Mouse (Mus musculus) adrenal gland, adult (tissue): Measurements from ENCODE around the gene Camp.

Source experiments
- DNase-seq, 2 experiments: peaks; one replicate each; pipeline ENCODE4 v3.0.0; 2022 to 2023; ENCODE audit warnings: low spot score in 1 of 2; ENCODE audit not compliant: inconsistent age in 2 of 2

The Camp gene

GRCm38 (mm10) chr9:109849312-109849758, at the start of gene Camp:
TSS of gene Camp (minus strand) at chr9:109849617.
- peak; percentile 59 to 89 for DNase-seq

- DNase-seq, result no peak
Measured at GRCm38 (mm10) chr9:109898027-109898426, 48.6 kb upstream of the Camp start.

DNA sequence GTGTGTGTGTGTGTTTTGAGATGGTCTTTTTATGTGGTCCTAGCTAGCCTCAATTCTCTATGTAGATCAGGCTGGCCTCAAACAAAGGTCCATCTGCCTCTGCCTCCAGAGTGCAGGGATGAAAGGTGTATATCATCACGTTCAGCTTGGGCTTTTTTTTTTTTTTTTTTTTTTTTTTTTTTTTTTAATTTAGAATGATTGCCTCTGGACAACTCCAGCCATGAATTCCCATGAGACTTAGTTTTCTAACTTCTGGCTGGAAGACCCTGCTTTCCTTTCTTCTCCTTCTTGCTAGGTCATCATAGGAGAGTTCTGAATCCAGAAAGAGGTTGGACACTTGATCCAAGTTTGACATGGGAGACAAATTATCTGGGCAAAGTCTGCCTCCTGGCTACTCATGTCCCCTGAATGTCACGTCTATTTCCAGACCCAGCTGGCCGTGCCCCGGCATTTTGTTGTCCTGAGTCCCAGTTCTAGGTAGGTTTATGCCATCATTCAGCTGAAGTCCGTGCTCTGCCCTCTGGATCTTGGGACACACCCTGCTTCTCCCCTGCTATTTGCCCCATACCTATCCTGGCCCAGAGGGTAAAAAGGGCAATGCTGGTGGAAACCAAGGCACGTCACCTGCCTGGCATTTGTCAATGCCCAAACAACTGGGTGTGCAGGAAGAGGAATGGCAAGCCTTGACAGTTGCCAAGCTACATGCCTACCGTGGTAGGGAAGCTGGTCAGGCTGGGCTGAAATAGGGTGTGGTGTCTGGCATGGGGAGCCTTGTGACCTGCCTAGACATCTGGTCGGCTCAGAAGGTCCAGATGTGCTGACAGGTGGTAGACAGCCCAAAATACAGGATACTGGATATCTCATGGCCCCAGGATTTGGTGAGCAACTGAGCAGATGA, 47.1 kb upstream of the Camp start:
- DNase-seq, result no peak

GRCm38 (mm10) chr9:109895593-109895992, 46.2 kb upstream of the Camp start:
- no peak for DNase-seq

- DNase-seq, result peak; percentile 88 to 94
Measured at GRCm38 (mm10) chr9:109894413-109895090, 45.1 kb upstream of the Camp start.

GRCm38 (mm10) chr9:109892651-109893250, 43.3 kb upstream of the Camp start:
- DNase-seq, result peak; percentile 77 to 91

DNA sequence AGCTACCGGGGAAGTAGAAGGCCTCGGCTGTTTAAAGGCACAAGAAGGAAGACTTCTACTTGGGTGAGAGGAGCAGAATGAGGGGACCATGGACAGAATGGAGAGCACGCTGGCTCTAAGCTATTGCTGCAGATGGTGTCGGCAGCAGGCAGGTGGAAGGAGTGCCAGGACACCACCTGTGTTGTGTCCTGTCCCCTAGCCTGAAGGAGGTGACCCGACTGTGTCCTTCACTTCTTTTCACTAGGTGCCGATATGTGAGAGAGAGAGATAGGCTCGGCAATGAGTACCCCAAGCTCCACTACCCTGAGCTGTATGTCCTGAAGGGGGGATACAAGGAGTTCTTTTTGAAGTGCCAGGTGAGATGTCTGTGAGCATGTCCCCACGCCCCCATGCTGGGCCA, 42.1 kb upstream of the Camp start:
- no peak for DNase-seq

DNA sequence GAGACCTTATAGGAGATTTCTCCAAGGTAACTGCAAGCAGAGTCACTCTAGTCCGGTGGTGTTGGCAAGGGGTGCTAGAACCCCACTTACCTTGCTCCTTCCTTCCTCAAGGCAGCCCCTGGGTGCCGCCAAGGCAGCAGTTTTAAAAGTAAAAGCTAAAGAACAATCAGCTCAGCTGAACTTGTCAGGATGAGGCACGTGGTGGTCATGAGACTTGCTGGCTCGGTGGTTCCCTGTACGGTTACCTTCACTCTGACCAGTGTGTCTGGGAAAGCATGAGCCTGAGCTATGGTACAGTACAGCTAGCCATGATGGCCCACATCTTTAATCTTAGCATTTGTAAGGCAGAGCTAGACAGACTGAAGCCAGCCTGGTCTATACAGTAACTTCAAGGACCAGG, 37.9 kb upstream of the Camp start:
- no peak for DNase-seq

DNA sequence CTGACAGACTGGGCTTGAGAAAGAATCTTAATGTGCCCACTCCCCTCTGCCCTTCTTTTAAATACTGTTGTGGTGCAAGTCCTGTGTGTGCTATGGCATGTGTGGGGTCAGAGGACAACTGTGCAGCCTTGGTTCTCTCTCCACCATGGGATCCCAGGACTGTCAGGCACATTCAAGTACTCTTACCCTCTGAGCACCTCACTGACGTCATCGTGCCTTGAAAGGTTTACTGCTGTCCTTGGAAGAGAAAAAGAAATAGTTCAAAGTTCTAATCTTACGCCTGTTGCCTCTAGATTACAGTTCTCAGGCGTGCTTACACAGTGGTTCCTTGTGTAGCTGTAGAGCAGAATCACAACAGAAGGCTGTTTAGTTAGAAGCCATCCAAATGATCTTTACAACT, 36.8 kb upstream of the Camp start:
- DNase-seq, result peak; percentile 56 to 73

DNA sequence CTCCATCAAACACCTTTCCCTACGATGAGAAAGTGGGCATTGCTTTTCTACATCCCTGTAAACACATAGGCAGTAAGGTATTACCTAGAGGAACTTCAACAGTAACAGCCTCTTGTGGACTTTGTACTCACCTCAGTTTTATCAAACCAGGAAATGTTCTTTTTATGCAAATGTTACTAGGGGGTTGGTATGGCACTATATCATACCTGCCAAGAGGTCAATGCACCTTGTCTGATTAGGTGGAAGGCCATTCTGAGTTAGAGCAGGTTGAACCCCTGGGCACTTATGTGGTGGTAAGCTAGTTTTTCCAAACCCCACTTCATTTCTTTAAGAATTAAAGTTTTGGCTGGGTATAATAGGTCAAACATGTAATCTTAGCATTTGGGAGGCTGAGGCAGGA, 29.9 kb upstream of the Camp start:
- no peak for DNase-seq

DNA sequence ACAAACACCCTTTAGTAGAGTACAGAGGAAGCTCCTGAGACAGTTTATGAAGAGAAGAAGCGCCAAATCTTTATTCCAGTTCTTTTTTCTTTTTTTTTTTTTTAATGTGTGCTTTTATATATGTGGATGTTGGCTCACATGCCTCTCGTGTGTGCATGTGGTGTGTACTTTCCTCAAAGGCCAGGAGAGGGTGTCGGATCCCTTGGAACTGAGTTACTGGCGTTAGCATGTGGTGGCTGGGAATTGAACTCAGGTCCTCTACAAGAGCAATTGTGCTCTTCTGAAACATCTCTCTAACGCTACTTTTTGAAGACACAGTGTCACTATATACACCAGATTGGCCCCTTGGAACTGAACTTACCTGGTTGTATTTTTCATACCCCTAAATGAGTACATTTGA, 28.2 kb upstream of the Camp start:
- DNase-seq, result no peak

DNA sequence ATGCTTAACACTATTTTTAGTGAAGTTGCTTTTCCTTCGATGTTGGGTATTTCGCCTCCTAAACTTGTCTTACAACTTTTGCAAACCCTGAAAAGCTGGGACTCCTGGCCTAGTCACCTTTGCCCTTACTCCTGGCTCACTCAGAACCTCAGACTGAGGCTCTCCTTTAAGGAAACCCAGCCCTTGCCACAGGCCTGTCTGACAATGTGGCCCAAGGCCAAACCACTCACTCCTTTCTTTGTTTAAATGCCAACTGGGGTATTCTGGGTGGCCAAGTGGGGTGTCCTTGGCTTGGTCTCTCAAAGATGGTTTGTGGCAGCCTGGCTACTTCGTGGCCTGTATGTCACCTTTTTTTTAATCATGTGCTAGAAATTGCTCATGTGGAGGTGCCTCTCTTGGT, 27.3 kb upstream of the Camp start:
- peak; percentile 71 to 88 for DNase-seq

DNA sequence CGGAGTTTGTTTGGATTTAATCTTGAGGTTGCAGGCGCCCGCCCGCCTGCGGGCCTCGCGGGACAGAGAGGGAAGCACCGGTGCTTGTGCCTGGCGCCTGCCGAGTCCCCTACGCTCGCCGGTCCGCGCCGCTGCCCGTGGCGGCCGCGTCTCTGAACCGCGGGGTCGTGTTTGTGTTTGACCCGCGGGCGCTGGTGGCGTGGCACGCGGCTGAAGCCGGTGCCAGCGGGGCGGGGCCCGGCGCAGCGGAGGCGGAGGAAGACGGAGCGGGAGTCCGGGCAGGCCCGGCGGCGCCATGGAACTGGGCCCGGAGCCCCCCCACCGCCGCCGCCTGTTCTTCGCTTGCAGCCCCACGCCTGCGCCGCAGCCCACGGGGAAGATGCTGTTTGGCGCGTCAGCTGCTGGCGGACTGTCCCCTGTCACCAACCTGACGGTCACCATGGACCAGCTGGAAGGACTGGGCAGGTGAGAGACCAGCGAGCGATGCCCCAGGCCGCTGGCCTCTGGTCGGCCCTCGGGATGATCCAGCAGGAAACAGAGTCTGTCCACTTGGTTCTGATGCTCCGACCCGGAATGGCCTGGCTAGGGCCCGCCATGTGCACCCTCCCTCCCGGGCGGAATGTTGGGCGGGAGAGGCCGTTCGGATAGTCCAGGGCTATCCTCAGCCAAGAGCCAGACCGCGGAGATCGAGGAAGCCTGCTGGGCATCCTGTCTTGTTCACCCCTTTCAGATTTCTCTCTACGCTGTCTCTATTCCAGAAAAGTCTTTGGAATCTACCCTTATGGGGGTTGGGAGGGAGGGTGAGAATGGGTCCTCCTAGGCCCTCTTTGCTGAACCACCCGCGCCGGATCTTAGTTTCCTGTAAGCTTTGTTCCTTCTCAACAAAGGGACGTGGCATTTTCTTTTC, 26.5 kb upstream of the Camp start:
- DNase-seq, result no peak

DNA sequence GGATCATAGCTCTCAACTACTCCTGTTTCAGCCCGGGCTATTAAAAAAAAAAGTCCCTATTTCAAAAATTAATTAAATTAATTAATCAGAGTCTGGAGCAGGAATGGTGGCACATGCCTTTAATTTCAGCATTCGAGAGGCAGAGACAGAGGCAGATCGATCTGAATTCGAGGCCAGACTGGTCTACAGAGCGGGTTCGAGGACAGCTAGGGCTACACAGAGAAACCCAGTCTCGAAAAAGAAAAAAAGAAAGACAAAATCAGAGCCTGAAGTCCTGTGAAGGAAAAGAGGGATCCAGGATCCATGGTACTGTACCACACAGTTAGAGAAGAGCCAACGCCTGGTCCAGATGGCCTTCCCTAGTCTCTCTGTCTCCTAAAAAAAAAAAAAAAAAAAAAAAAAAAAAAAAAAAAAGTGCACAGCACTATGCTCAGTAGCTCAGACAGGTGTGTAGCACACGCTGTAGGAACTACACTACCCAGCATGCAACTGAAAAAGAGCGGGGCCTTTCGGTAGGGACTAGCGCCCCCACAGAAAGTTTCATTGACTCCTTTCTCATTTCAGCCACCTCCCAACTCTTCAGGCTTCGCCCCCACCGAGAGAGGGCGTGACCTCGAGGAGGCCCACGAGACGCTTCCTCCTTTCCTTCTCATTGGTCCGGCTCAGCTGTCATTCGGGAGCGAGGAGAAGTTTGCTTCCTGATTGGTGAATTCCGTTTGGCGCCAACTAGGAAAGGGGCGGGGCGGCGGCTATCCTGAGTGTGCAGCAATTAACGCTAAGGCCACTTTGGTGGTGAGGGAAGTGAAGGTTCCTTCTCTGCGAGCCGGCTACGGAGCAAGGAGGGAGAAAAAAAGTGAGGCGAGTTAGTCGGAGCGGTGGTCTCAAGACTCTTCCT, 25.6 kb upstream of the Camp start, which contains the start of gene Cdc25a:
Gene Cdc25a (plus strand): TSS at position 783 of the 895 bp plus-strand sequence.
- peak; percentile 97 to 99 for DNase-seq

DNA sequence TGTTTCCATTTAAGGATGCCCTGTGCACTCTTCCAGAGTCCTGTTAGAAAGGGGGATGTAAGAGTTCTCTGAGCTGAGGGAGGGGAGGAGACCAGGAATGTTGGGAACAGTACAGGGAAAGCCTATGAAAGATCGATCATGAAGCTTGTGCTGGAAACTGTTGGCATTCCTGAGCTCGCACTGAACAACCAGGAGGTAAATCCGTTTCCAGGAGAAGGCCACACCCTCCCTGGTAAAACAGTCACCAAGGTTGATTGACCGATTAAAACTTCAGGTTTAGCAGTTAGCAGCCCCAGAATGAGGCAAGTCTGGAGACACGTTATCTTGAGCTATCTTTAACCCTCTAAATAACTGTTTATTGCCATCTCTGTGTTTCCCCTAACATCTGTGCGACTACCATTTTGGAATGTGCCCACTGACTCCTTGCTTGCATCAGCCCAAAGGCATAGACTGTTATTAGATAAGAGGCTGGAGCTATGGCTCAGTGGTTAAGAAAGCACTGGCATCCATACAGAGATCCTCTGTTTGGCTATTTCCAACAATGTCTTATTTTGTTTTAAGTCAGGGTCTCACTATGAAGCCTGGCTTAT, 21.7 kb upstream of the Camp start:
- no peak for DNase-seq

- no peak for DNase-seq
Measured at GRCm38 (mm10) chr9:109866218-109866617, 16.8 kb upstream of the Camp start.

DNA sequence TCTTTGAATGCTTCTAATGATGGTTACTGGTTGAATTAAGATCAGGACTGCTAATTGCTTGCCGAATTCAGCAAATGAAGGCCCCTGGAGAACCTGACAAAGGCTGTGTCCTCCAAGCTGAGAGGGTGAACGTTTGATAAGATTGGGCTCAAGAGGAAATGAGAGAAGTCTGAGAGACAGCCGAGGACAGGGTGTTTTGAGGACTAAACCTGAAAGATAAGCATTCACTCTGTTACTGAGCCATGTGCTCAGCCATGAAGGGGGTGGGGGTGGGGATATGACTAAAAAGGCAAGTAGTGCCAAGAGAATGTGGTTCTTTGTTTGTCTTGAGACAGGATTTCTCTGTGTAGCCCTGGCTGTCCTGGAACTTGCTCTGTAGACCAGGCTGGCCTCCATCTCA, 13.7 kb upstream of the Camp start:
- DNase-seq, result no peak

GRCm38 (mm10) chr9:109862397-109863044, 13.1 kb upstream of the Camp start:
- DNase-seq, result peak; percentile 74 to 94

DNA sequence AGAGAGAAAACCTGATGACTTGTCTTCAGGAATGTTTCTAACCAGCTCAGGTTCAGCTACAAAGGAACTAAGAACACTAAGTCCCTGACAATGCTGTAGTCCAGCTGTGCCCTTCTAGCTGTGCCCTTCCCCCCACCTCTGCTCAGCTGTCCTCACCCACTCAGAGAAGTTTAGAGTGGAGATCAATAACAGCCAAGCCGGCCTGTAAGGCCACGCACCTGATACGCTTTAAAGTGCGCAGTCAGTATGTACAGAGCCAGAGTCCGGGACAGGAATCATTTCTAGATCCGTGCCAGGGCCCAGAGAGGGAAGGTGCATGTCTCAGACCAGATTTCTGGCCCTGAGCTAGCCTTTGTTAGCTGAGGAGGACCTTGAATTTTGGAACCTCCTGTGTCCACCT, 6.5 kb upstream of the Camp start:
- DNase-seq, result no peak
